Mouse (Mus musculus): ENCODE data around the gene Plekhg6. TPM values are rescaled to one million over a fixed set of nuclear protein-coding genes. Genes with fewer than 3 reads are reported as not detected.

The Plekhg6 gene
- polyA plus RNA-seq, 1 experiment from 2014 or later = 4.2 TPM

DNA sequence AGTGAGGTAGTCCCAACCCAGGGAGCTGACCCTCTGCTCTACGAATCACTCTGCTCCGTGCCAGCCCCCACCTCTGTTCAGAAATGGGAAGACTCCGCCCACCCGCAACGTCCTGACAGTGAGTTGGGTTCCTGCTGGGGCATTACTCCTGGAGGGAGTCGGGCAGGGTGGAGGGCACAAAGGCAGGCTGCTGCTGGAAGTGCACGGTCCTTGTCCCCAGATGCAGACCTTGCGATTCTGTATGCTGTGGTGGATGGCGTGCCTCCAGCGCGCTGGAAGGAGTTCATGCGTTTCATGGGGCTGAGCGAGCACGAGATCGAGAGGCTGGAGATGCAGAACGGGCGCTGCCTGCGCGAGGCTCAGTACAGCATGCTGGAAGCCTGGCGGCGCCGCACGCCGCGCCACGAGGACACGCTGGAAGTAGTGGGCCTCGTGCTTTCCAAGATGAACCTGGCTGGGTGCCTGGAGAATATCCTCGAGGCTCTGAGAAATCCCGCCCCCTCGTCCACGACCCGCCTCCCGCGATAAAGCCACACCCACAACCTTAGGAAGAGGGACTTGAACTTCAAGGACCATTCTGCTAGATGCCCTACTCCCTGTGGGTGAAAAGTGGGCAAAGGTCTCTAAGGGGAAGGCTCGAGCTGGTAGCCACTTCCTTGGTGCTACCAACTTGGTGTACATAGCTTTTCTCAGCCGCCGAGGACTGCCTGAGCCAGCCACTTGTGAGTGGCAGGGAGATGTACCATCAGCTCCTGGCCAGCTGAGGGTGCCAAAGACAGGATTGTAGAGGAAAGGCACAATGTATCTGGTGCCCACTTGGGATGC is 18.9 kb downstream of the Plekhg6 start:
- no peak overlapping the region for H3K9ac ChIP-seq
- no peak for ATAC-seq (ENCODE audit: insufficient number of reproducible peaks, low FRiP score, low TSS enrichment, low read depth)
- H3K4me2 ChIP-seq = no peak overlapping the region
- H3K27me3 ChIP-seq = peaks cover 8% of the 10 kb centered on the region; the same call in 1 of the 2 replicates
- H3K4me3 ChIP-seq = no peak overlapping the region
- no peaks in the 10 kb centered on the region for H3K9me3 ChIP-seq
- H3K36me3 ChIP-seq = peaks cover 59% of the 10 kb centered on the region
- peaks cover 25% of the 10 kb centered on the region for H3K4me1 ChIP-seq
- WGBS = 43% methylated on average over 38 of the region's 38 CpGs
- no peak overlapping the region for H3K27ac ChIP-seq

DNA sequence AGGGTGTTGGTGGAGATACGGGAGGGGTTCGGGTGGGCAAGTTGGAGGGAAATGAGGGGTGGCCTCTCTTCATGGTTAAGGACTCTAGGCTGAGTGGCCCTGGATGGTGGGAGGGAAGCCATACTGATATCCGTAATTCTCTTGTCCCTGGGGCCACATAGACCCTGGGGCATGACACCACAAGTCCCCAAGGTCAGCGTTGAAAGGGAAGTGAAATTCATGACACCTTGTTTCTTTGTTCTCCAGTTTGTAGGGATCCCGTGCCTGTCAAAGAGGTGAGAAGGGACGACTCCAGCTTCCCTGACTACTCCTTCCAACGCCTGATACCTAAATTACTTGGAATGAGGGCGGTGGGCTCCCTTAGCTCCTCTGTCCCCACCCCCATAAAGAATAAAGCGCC is 19.7 kb downstream of the Plekhg6 start:
- H3K9ac ChIP-seq = no peak overlapping the region
- WGBS = 64% methylated on average over 9 of the region's 9 CpGs
- H3K27ac ChIP-seq = no peak overlapping the region
- no peak overlapping the region for H3K4me3 ChIP-seq
- H3K4me1 ChIP-seq = peaks cover 31% of the 10 kb centered on the region
- peaks cover 59% of the 10 kb centered on the region for H3K36me3 ChIP-seq
- H3K27me3 ChIP-seq = peaks cover 8% of the 10 kb centered on the region; the same call in 1 of the 2 replicates
- H3K9me3 ChIP-seq = no peaks in the 10 kb centered on the region
- no peak overlapping the region for H3K4me2 ChIP-seq
- no peak for ATAC-seq (ENCODE audit: insufficient number of reproducible peaks, low FRiP score, low TSS enrichment, low read depth)

DNA sequence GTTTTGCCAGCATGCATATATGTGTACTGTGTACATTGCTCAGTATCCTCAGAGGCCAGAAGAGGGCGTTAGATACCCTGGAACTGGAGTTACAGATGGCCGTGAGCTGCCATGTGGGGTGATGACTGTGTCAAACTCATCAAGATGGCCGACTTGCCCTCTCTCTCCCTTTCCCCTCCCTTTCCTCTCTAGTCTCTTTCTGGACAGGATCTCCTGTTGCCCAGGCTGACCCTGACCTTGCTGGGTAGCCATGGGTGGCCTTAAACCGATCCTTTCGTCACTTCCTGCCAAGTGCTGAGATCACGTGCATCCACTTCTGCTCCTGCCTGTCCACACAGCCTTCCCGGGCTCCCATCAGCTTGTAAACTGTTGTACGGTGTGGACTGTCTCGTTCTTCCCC is 20.6 kb downstream of the Plekhg6 start:
- H3K4me2 ChIP-seq = no peak overlapping the region
- H3K27ac ChIP-seq = no peak overlapping the region
- WGBS = 45% methylated on average over 9 of the region's 9 CpGs
- peaks cover 8% of the 10 kb centered on the region; the same call in 1 of the 2 replicates for H3K27me3 ChIP-seq
- no peak for ATAC-seq (ENCODE audit: insufficient number of reproducible peaks, low FRiP score, low TSS enrichment, low read depth)
- H3K9me3 ChIP-seq = no peaks in the 10 kb centered on the region
- H3K9ac ChIP-seq = no peak overlapping the region
- no peak overlapping the region for H3K4me3 ChIP-seq
- peaks cover 59% of the 10 kb centered on the region for H3K36me3 ChIP-seq
- H3K4me1 ChIP-seq = peaks cover 39% of the 10 kb centered on the region

DNA sequence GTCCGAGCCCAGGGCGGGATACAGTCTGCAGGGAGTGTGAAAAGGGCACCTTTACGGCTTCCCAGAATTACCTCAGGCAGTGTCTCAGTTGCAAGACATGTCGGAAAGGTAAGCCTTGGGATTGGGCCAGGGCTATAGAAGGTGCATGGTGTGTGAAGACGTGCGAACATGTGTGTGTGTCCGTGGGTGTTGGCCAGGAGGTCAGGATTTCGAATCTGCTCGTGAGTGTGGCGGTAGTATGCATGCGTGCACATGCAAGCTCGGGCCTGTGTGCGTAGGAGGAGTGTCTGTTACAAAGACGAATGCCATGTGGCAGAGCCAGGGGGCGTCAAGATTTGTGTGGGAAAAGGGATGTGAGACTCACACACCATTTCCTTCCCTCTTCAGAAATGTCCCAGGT is 23.3 kb downstream of the Plekhg6 start:
- Histone ChIP-seq H3K4me2 (no peak overlapping the region), H3K27ac (no peak overlapping the region), H3K9ac (no peak overlapping the region), H3K9me3 (no peaks in the 10 kb centered on the region), H3K4me3 (no peak overlapping the region), H3K4me1 (peaks cover 48% of the 10 kb centered on the region), H3K27me3 (peaks cover 1% of the 10 kb centered on the region; the same call in 1 of the 2 replicates), H3K36me3 (peaks cover 54% of the 10 kb centered on the region)
- WGBS = 73% methylated on average over 15 of the region's 15 CpGs
- ATAC-seq (ENCODE audit: insufficient number of reproducible peaks, low FRiP score, low TSS enrichment, low read depth) = no peak

DNA sequence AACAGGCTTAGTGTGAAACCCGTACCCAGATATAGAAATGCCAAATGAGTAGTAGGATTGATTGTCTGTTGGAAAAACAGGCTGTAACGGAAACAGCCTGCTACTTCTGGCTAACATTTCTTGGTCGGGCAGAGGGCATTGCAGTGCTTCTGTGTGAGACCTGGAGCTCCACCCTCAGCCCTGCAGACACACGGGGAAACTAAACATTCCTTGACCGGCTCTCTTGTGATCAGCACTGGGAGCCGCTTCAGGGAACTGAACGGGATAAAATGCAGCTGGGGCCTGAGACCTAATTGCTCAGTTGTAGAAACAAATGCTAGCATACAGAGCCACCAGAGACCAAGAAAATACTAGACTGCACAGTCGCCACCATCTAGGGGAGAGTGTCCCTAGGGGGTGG is 24.3 kb downstream of the Plekhg6 start:
- Histone ChIP-seq H3K9ac (no peak overlapping the region), H3K36me3 (peaks cover 43% of the 10 kb centered on the region), H3K4me3 (no peak overlapping the region), H3K9me3 (no peaks in the 10 kb centered on the region), H3K27ac (no peak overlapping the region), H3K27me3 (no peaks in the 10 kb centered on the region), H3K4me1 (peaks cover 55% of the 10 kb centered on the region), H3K4me2 (no peak overlapping the region)
- WGBS = 28% methylated on average over 8 of the region's 8 CpGs
- no peak for ATAC-seq (ENCODE audit: insufficient number of reproducible peaks, low FRiP score, low TSS enrichment, low read depth)

DNA sequence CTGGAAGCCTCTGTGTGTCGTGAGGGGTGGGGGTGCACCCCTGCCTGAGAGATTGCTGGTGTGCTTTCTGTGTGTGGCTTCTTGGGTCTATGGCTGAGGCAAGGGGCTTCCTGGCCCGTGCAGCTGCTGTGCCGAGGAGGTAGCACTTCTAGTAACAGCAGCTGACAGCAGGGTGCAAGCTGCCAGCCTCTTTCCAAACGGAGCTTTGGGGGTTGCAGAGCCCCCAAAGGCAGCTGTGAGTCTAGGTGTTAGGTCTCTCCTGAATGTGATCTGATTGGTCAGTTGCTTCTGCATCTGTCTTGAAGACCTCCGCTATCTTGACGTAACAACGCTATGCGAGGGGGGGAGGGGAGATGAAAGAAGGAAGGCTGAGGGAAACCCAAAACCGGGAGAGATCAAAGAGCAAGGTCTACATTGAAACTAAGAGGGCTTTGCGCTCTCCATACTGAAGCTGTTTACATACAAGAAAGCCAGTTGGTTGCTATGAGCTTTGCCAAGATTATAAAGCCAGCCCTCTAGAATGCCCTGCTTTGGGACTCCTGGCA is 25.3 kb downstream of the Plekhg6 start:
- WGBS = 7% methylated on average over 10 of the region's 10 CpGs
- peaks cover 33% of the 10 kb centered on the region for H3K36me3 ChIP-seq
- ATAC-seq (ENCODE audit: insufficient number of reproducible peaks, low FRiP score, low TSS enrichment, low read depth) = no peak
- no peak overlapping the region for H3K9ac ChIP-seq
- H3K27me3 ChIP-seq = no peaks in the 10 kb centered on the region
- peak overlapping the region; percentile 11 for H3K4me3 ChIP-seq
- peaks cover 58% of the 10 kb centered on the region for H3K4me1 ChIP-seq
- H3K27ac ChIP-seq = peak overlapping the region; percentile 54
- peak overlapping the region; percentile 33 for H3K4me2 ChIP-seq
- H3K9me3 ChIP-seq = no peaks in the 10 kb centered on the region

DNA sequence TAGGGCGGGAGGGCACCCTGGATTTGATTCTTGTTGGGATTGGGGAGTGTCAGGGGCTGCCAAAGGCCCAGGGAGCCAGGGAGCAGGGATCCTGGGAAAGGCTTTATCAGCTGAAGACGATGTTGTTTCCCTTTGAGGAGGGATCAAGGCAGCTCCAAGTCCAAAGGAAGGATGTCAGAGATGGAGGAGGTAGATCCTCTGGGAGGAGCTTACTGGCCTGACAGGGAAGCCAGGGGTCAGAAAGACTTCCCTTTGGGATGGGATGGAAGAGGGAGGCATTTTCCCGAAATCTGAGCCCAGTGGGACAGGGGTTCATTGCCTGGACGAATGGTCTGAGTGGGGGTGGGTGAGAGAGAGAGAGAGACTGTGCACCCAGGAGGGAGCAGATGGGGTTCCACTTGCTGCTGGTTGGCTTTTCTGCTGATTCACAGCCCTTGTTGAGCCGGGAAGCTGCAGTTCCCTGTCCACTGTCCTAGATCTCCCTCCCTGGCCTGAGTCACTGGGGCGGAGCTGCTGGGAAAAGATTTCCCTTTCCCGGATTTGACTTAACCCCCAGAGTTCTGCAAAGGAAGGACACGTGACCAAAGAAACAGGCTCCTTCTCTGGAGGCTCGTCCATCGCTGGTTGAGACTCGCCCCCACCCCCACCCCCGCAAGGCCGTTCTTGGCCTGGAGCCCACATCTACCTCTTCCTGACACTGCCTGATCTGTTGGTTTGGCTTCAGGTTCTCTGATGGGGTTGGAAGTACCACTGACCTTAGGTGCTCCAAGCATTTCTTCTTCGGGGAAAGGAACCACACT is 26.0 kb downstream of the Plekhg6 start:
- Histone ChIP-seq H3K27ac (peak overlapping the region; percentile 54), H3K9me3 (no peaks in the 10 kb centered on the region), H3K36me3 (peaks cover 26% of the 10 kb centered on the region), H3K9ac (0 out of 2 replicates have a peak overlapping the region, but pooled peaks have one; percentile 0), H3K4me1 (peaks cover 59% of the 10 kb centered on the region), H3K27me3 (no peaks in the 10 kb centered on the region), H3K4me3 (peak overlapping the region; percentile 11), H3K4me2 (peak overlapping the region; percentile 33)
- WGBS = 10% methylated on average over 14 of the region's 14 CpGs
- ATAC-seq (ENCODE audit: insufficient number of reproducible peaks, low FRiP score, low TSS enrichment, low read depth) = peak; percentile 46; the same call in 1 of the 2 replicates

DNA sequence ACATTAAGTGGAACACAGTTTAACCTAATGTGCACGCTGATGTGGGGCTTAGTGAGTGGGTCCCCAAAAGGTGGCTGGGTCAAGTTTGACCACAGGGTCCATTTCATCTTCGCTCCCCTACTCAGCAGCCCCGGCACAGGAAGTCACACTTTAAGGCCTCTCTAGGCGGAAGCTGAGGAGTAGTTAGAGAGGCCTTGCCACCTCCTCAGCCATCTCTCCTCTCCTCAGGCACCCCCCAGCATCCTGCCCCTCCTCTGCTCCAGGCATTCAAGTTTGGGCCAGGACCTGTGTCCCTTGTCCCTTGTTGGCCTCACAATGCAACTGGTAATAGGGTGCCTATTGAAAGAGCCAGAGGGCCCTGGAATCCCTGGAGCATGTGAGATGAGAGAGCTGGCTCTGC is 26.9 kb downstream of the Plekhg6 start:
- no peak overlapping the region for H3K9ac ChIP-seq
- no peak for ATAC-seq (ENCODE audit: insufficient number of reproducible peaks, low FRiP score, low TSS enrichment, low read depth)
- H3K27ac ChIP-seq = peak overlapping the region; percentile 54
- WGBS = 68% methylated on average over 4 of the region's 4 CpGs
- 0 out of 2 replicates have a peak overlapping the region, but pooled peaks have one; percentile 33 for H3K4me2 ChIP-seq
- H3K4me1 ChIP-seq = peaks cover 65% of the 10 kb centered on the region
- peaks cover 17% of the 10 kb centered on the region for H3K36me3 ChIP-seq
- no peaks in the 10 kb centered on the region for H3K9me3 ChIP-seq
- H3K27me3 ChIP-seq = no peaks in the 10 kb centered on the region
- H3K4me3 ChIP-seq = no peak overlapping the region

DNA sequence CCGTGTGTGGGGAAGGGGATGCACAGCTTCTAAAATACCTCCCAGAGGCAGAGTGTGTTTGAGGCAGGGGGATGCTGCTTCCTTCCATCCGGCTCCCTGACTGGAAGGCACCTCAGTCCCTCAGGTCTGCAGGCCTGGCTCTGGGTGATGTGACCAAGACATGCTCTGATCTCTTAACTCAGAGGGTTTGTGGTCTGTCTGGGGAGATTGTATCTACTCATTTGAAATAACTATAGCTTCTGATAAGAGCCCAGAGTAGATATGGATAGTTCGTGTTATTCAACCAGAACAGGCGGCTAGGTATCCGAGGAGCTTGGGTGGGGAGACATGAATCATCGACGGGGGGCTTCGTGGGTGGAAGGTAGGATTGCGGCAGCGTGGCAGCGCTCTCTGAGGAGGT is 27.4 kb downstream of the Plekhg6 start:
- no peaks in the 10 kb centered on the region for H3K27me3 ChIP-seq
- H3K4me2 ChIP-seq = no peak overlapping the region
- no peak for ATAC-seq (ENCODE audit: insufficient number of reproducible peaks, low FRiP score, low TSS enrichment, low read depth)
- 74% methylated on average over 11 of the region's 11 CpGs for WGBS
- H3K9ac ChIP-seq = no peak overlapping the region
- peaks cover 69% of the 10 kb centered on the region for H3K4me1 ChIP-seq
- no peaks in the 10 kb centered on the region for H3K9me3 ChIP-seq
- H3K36me3 ChIP-seq = peaks cover 13% of the 10 kb centered on the region
- H3K27ac ChIP-seq = no peak overlapping the region
- no peak overlapping the region for H3K4me3 ChIP-seq

DNA sequence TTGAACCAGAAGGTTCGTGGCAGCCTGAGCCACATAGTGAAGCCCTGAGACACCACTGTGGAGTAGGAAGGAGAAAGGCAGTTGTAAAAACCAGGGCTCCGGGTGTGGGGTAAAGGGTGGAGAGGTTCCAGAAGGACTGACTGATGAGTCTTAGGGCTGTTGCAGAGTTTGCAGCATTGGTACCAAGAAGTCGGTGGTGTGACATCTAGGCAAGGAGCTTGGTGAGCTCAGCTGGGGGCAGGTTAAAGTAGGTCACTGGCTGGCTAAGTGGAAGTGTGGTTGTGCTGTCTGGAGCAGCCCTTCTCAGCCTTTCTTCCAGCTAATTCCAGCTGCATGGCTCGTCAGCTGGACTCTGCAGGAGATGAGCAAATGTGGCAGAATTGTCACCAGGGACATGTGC is 27.8 kb downstream of the Plekhg6 start:
- Histone ChIP-seq H3K36me3 (peaks cover 9% of the 10 kb centered on the region), H3K4me3 (no peak overlapping the region), H3K4me1 (peaks cover 72% of the 10 kb centered on the region), H3K4me2 (no peak overlapping the region), H3K27ac (no peak overlapping the region), H3K9me3 (no peaks in the 10 kb centered on the region), H3K9ac (no peak overlapping the region), H3K27me3 (no peaks in the 10 kb centered on the region)
- WGBS = 36% methylated on average over 4 of the region's 4 CpGs
- no peak for ATAC-seq (ENCODE audit: insufficient number of reproducible peaks, low FRiP score, low TSS enrichment, low read depth)

DNA sequence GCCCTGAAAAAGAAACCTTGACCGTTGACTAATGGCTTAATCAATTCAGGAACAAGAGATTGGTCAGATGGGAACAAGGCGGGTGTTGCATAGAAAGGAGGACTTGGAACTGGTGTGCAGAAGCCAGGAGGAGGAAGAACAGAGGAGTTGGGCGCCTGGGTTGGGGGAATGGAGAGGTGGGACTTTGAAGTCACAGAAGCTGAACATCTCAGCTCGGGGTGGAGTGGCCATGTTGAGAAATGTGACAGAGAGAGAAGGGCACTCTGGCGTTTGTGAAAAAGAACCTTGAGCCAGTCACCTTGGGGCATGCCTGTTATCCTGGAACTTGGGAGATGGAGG is 28.6 kb downstream of the Plekhg6 start:
- Histone ChIP-seq H3K27me3 (no peaks in the 10 kb centered on the region), H3K27ac (0 out of 2 replicates have a peak overlapping the region, but pooled peaks have one; percentile 35), H3K9me3 (no peaks in the 10 kb centered on the region), H3K4me3 (peak overlapping the region; percentile 5; the same call in 1 of the 2 replicates), H3K4me2 (peak overlapping the region; percentile 72), H3K4me1 (peaks cover 72% of the 10 kb centered on the region), H3K36me3 (peaks cover under 1% of the 10 kb centered on the region), H3K9ac (no peak overlapping the region)
- ATAC-seq (ENCODE audit: insufficient number of reproducible peaks, low FRiP score, low TSS enrichment, low read depth) = no peak
- WGBS = 59% methylated on average over 5 of the region's 5 CpGs
